Mouse (Mus musculus): ENCODE results near the gene Msantd3.

Gene Msantd3

DNA sequence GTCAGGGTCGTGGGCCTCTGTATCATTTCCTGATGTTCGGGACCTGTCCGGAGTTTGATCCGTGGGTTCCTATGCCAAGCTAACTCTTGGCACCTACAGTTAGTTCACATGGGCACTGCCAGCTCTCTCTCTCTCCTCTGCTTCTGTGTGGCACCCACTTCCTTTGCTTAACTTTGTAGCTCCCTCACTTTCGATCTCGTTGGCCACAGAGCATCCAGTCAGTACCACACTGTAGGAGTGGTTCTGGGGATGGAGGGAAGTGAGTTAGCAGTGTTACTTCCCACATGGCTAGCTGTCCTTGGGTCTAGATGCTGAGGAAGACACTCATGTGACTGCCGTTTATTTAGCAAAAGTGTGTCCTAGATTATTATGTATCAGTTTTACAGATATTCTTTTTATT lies 14.4 kb downstream of the Msantd3 start:
- in situ Hi-C loops (cut with MboI): no loop called here

DNA sequence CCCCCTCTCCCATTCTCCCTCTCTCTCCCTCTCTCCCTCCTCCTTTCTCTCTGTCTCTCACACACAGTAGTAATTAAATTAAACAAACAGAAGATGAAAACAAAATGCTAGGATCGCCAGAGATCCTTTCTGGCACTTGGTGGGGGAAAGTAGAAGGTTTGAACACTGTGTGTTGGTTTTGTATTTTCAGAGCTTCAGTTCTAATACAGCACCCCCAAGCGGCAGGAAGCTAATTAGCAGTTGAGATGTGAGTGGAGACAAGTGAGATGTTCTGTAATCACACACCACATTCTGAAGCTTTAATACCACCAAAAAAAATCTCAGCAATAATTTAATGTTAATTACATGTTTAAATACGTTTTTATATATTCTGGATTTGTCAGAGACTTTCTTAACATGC lies 16.0 kb downstream of the Msantd3 start:
- in situ Hi-C loops (cut with MboI): no loop called here

DNA sequence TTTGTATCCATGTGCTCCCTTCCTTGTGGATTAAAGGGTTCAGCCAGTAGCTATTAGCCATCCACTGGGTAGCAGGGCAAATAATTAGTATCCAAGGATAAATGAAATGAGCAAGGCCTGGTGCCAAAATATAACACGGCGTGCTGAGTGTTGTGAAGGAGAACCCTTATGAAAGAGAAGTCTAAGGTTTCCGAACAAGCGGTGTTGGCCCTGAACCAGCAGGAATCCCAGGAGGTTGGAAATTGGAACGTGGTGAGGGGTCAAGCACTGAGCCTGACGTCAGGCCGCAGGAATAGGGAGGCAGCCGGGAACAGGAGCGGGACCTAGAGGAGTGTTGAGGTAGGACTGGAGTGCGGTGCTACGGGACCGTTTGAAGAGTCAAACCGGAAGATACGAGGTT lies 19.9 kb downstream of the Msantd3 start:
- in situ Hi-C loops (cut with MboI): no loop called here

DNA sequence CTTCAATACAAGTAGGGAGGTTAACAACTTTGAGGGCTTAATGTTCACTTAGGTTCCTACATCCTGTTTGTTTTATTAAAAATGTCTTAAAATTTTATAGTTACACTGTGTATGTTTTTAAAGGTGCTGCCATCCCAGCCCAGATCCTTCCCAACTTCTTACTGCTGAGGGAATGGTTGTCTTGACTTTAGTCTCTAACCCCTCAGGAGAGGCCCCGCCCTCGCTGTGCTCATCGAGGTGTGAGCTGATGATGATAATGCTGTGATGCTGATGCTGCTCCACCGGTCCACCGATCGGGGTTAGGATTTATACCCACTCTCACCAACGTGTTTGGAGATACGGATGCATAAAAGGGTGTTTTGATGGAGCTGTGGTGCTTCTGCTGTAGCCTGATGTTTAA lies 22.1 kb downstream of the Msantd3 start:
- in situ Hi-C loops (cut with MboI): no loop called here

DNA sequence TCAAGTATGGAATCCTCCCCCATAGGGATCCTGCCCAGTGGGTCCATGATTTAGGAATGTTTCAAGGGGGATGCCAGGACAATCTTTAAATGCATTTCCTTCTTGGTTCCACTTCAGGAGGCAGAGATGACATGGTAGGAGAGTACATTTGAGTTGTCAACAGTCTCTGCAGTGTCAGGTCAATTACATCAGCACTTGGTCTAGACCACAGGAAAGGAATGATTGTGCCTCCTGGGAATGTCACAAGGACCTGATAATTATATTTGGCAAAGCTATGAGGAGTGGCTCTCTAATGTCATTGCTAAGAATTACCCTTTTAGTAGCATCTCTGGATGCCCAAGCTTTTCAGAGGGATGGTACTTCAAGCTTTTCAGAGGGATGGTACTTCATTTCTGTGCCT lies 25.2 kb downstream of the Msantd3 start:
- in situ Hi-C loops (cut with MboI): no loop called here

- in situ Hi-C loops (cut with MboI): no loop called here
Observed at GRCm38 (mm10) chr4:48576361-48576760, 36.6 kb downstream of the Msantd3 start.

DNA sequence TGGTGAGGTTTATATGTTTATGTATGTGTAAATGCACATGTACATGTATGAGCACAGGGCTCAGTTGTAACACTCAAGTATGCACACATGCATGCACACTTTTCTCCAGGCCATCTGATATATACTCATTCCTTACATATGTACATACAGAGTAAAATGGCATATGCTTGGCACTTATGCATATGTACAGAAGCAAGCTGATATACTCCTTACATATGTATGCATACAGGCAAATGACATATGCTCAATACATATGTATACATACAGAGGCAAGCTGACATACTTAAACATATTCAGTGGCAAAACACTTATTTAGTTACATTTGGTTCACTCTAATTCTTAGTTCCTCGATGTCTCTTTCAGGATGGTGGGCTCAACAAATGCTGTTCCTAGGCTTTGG lies 38.1 kb downstream of the Msantd3 start:
- in situ Hi-C loops (cut with MboI): no loop called here

- in situ Hi-C loops (cut with MboI): no loop called here
Observed at GRCm38 (mm10) chr4:48578399-48578798, 38.7 kb downstream of the Msantd3 start.

DNA sequence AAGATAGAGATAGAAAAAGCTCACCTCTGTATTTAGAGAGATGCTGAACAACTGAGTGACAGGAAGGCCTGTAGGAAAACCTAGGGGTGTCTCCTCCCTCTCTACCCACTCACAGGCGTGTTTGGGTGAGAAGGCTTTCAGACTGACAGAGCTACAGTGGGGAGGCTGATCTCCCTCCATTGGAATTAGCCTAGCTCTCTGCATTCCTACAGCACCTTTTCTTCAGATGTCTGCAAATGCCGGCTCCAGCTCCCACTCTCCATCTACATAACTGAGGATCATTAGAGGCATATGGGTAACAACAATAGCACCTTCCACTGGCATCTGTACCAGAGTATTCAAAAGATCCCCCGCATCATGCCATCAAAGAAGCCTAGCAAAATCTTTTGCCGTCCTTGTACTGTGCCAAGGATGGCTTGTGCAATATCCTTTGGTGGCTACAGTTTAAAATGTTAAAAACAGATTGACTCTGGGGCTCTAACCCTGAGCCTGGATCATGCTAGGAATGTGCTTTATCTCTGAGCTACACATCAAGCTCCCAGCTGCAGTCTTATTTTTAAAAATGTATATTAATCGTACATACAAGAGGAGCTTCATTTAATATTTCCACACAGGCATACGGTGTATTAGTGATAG lies 39.9 kb downstream of the Msantd3 start:
- in situ Hi-C loops (cut with MboI): no loop called here

DNA sequence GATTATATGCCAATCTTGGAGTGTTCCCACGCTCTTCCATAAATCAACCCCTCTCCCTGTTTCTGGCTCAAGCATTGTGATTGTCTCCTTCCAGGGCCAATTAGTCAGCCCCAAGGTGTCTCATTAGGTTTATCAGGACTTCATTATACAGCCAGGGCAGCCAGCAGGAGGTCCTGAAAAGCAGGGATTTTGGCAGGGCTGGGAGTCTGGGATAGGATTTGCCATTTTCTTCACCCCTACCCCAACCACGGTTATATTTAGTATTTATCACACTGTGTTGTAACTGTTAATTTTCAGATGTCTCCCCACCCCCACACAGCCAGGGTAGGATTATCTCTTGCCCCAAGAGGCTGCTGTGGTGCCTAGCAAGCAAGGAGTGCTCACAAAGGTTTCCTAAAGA lies 41.5 kb downstream of the Msantd3 start:
- in situ Hi-C loops (cut with MboI): no loop called here

DNA sequence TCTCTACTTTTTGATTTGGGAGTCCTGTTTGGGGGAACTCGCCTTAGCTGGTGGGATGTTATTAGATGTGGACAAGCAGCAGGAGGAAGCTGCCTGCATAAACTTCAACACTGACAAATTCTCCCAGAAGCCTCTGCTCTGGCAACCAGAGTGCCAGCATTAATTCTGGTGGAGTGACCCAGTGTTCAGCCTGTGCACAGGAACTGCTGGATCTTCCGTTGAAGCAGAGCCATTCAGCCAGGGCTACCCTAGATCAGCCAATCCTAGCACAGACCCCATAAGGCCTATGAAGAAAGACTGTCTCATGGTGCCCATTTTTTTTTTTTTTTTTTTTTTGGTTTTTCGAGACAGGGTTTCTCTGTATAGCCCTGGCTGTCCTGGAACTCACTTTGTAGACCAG lies 42.3 kb downstream of the Msantd3 start:
- in situ Hi-C loops (cut with MboI): no loop called here

DNA sequence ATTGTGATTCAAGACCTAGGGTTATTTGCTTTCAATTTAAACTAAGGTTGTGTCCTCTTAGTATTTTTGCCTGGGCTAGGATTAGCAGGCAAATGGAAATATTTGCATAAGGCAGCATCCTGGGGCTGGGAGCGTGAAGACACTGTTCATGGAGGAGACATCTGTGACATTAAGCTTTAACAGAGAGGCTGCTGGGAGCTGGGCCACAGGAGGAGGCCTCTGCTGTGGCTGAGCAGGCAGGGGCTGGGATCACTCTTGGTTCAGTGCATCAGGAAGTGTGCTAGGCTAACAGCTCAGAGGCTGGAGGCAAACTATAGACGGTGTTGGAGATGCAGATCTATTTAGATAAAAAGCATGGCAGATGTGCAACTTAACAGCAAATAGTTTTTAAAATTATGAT lies 43.2 kb downstream of the Msantd3 start:
- in situ Hi-C loops (cut with MboI): no loop called here

GRCm38 (mm10) chr4:48584421-48585240 lies 44.9 kb downstream of the Msantd3 start, which contains the start of gene Tmeff1:
Gene Tmeff1 (plus strand): TSS chr4:48585174.
- in situ Hi-C loops (cut with MboI): no loop called here

- in situ Hi-C loops (cut with MboI): no loop called here
Observed at GRCm38 (mm10) chr4:48585241-48586098, 45.7 kb downstream of the Msantd3 start.

- in situ Hi-C loops (cut with MboI): no loop called here
Observed at GRCm38 (mm10) chr4:48586099-48586821, 46.5 kb downstream of the Msantd3 start.

GRCm38 (mm10) chr4:48587526-48587925 lies 47.8 kb downstream of the Msantd3 start:
- in situ Hi-C loops (cut with MboI): no loop called here

GRCm38 (mm10) chr4:48588576-48588975 lies 48.8 kb downstream of the Msantd3 start:
- in situ Hi-C loops (cut with MboI): no loop called here

DNA sequence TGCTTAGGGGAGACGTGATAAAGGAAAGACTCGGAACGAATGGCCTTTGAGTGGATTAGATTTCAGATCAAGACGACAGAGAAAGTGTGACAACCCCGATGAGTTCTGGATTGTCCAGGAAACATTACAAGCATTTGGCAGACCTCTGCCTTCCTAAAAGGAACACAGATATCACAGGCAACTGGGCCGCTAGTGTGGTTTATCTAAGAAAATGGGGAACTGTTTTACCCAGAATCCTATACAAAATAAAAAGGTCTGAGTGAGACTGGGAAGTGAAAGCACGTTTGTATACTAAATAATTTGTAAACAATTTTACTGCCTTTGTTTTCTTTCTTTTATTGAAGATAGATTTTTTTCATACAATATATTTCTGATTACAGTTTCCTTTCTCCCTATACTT lies 51.1 kb downstream of the Msantd3 start:
- in situ Hi-C loops (cut with MboI): no loop called here

DNA sequence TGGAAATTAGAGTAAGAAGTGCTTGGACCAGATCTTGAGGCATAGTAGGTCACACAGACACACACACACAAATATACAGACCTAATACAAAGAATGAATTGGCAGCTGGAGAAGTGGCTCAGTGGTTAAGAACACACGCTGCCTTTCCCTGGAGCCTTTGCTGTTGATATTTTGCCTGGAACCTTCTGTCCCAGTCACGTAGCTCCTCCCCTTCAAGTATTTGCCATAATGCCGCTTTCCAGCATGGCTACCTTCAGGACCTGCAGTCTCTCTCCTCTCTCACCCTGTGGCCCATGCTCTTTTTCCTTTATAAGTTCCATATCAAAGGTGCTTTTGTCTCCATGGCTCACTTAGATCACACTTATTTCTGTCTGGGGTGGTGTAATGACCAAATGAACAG lies 51.7 kb downstream of the Msantd3 start:
- in situ Hi-C loops (cut with MboI): no loop called here

DNA sequence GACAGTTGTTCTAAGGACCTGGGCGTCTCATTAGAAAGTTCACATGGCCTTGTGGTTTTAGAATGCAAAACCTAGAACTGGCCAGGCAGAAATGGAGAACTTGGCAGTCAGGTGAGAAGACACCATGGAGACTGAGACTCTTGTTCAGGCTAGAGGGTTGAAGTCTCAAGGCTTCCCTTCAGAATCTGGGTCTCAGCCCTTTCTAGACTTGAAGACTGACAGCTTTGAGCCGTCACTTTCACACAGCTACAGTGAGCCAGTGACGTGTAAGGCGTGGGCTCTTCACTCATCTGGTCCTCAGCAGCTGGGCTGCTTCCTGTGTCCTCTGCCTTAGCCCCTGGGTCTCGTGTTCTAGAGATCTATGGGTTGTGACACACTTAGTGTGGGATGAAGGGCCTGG lies 52.6 kb downstream of the Msantd3 start:
- in situ Hi-C loops (cut with MboI): no loop called here

GRCm38 (mm10) chr4:48592844-48593243 lies 53.1 kb downstream of the Msantd3 start:
- in situ Hi-C loops (cut with MboI): no loop called here

GRCm38 (mm10) chr4:48596111-48596510 lies 56.4 kb downstream of the Msantd3 start:
- in situ Hi-C loops (cut with MboI): no loop called here

Measured in mature B cell (primary cell).